Mouse (Mus musculus): ENCODE measurements at regions not wholly inside any gene's neighbourhood (a gene's known extent, or its start where the extent isn't known, plus 50 kb on each side); places are given as distances from the start of the nearest gene placed in this dataset.

- Histone ChIP-seq H3K4me1 (ENCODE audit: control insufficient read depth, insufficient read depth, low read length) (no peaks in the 10 kb centered on the region), H3K4me2 (ENCODE audit: low read depth, low read length) (no peak overlapping the region), H3K9ac (replicated peaks; ENCODE audit: low read depth, low read length) (no peak overlapping the region), H3K4me3 (ENCODE audit: low read depth, low read length) (no peak overlapping the region), H3K27ac (ENCODE audit: low read depth, low read length) (no peak overlapping the region), H3K27me3 (ENCODE audit: control insufficient read depth, insufficient read depth, low read length) (no peaks in the 10 kb centered on the region), H3K36me3 (ENCODE audit: control insufficient read depth, insufficient read depth, low read length) (no peaks in the 10 kb centered on the region), H3K9me3 (ENCODE audit: control insufficient read depth, low read length) (no peaks in the 10 kb centered on the region)
- no peak for ATAC-seq (ENCODE audit: low read depth)
- WGBS: 88% methylated on average over 5 of the region's 5 CpGs
Observed at GRCm38 (mm10) chr12:16006688-16007087, 190.0 kb upstream of the Trib2 start.

- Histone ChIP-seq H3K9me3 (ENCODE audit: control insufficient read depth, low read length) (no peaks in the 10 kb centered on the region), H3K36me3 (ENCODE audit: control insufficient read depth, insufficient read depth, low read length) (no peaks in the 10 kb centered on the region), H3K4me1 (ENCODE audit: control insufficient read depth, insufficient read depth, low read length) (no peaks in the 10 kb centered on the region), H3K27me3 (ENCODE audit: control insufficient read depth, insufficient read depth, low read length) (no peaks in the 10 kb centered on the region), H3K9ac (replicated peaks; ENCODE audit: low read depth, low read length) (no peak overlapping the region), H3K4me3 (ENCODE audit: low read depth, low read length) (no peak overlapping the region), H3K27ac (ENCODE audit: low read depth, low read length) (no peak overlapping the region), H3K4me2 (ENCODE audit: low read depth, low read length) (no peak overlapping the region)
- no peak for ATAC-seq (ENCODE audit: low read depth)
- WGBS: 95% methylated on average over 5 of the region's 5 CpGs
Observed at GRCm38 (mm10) chr12:16006286-16006685, 189.6 kb upstream of the Trib2 start.

GRCm38 (mm10) chr12:16001811-16002210 is 185.1 kb upstream of the Trib2 start:
- Histone ChIP-seq H3K27me3 (ENCODE audit: control insufficient read depth, insufficient read depth, low read length) (no peaks in the 10 kb centered on the region), H3K9me3 (ENCODE audit: control insufficient read depth, low read length) (no peaks in the 10 kb centered on the region), H3K4me2 (ENCODE audit: low read depth, low read length) (no peak overlapping the region), H3K4me3 (ENCODE audit: low read depth, low read length) (no peak overlapping the region), H3K27ac (ENCODE audit: low read depth, low read length) (no peak overlapping the region), H3K4me1 (ENCODE audit: control insufficient read depth, insufficient read depth, low read length) (no peaks in the 10 kb centered on the region), H3K36me3 (ENCODE audit: control insufficient read depth, insufficient read depth, low read length) (no peaks in the 10 kb centered on the region), H3K9ac (replicated peaks; ENCODE audit: low read depth, low read length) (no peak overlapping the region)
- no peak for ATAC-seq (ENCODE audit: low read depth)
- 96% methylated on average over 7 of the region's 7 CpGs for WGBS

GRCm38 (mm10) chr12:16001225-16001624 is 184.5 kb upstream of the Trib2 start:
- no peak overlapping the region for H3K9ac ChIP-seq (replicated peaks; ENCODE audit: low read depth, low read length)
- no peak overlapping the region for H3K27ac ChIP-seq (ENCODE audit: low read depth, low read length)
- H3K27me3 ChIP-seq (ENCODE audit: control insufficient read depth, insufficient read depth, low read length): no peaks in the 10 kb centered on the region
- no peak overlapping the region for H3K4me3 ChIP-seq (ENCODE audit: low read depth, low read length)
- H3K36me3 ChIP-seq (ENCODE audit: control insufficient read depth, insufficient read depth, low read length): no peaks in the 10 kb centered on the region
- no peaks in the 10 kb centered on the region for H3K4me1 ChIP-seq (ENCODE audit: control insufficient read depth, insufficient read depth, low read length)
- no peaks in the 10 kb centered on the region for H3K9me3 ChIP-seq (ENCODE audit: control insufficient read depth, low read length)
- H3K4me2 ChIP-seq (ENCODE audit: low read depth, low read length): no peak overlapping the region
- 85% methylated on average over 5 of the region's 5 CpGs for WGBS
- ATAC-seq (ENCODE audit: low read depth): no peak

- no peak overlapping the region for H3K9ac ChIP-seq (replicated peaks; ENCODE audit: low read depth, low read length)
- no peaks in the 10 kb centered on the region for H3K36me3 ChIP-seq (ENCODE audit: control insufficient read depth, insufficient read depth, low read length)
- H3K27me3 ChIP-seq (ENCODE audit: control insufficient read depth, insufficient read depth, low read length): no peaks in the 10 kb centered on the region
- H3K4me1 ChIP-seq (ENCODE audit: control insufficient read depth, insufficient read depth, low read length): no peaks in the 10 kb centered on the region
- H3K27ac ChIP-seq (ENCODE audit: low read depth, low read length): no peak overlapping the region
- no peak overlapping the region for H3K4me2 ChIP-seq (ENCODE audit: low read depth, low read length)
- H3K9me3 ChIP-seq (ENCODE audit: control insufficient read depth, low read length): no peaks in the 10 kb centered on the region
- no peak for ATAC-seq (ENCODE audit: low read depth)
- no peak overlapping the region for H3K4me3 ChIP-seq (ENCODE audit: low read depth, low read length)
Observed at GRCm38 (mm10) chr12:15998331-15998730, 181.6 kb upstream of the Trib2 start.

- H3K9ac ChIP-seq (replicated peaks; ENCODE audit: low read depth, low read length): no peak overlapping the region
- no peaks in the 10 kb centered on the region for H3K9me3 ChIP-seq (ENCODE audit: control insufficient read depth, low read length)
- no peaks in the 10 kb centered on the region for H3K4me1 ChIP-seq (ENCODE audit: control insufficient read depth, insufficient read depth, low read length)
- no peaks in the 10 kb centered on the region for H3K36me3 ChIP-seq (ENCODE audit: control insufficient read depth, insufficient read depth, low read length)
- H3K4me3 ChIP-seq (ENCODE audit: low read depth, low read length): no peak overlapping the region
- H3K4me2 ChIP-seq (ENCODE audit: low read depth, low read length): no peak overlapping the region
- 67% methylated on average over 3 of the region's 3 CpGs for WGBS
- no peak for ATAC-seq (ENCODE audit: low read depth)
- no peak overlapping the region for H3K27ac ChIP-seq (ENCODE audit: low read depth, low read length)
- H3K27me3 ChIP-seq (ENCODE audit: control insufficient read depth, insufficient read depth, low read length): no peaks in the 10 kb centered on the region
Observed at GRCm38 (mm10) chr12:15993866-15994265, 177.1 kb upstream of the Trib2 start.

GRCm38 (mm10) chr12:15986351-15986750 is 169.6 kb upstream of the Trib2 start:
- no peak for ATAC-seq (ENCODE audit: low read depth)
- no peak overlapping the region for H3K9ac ChIP-seq (replicated peaks; ENCODE audit: low read depth, low read length)
- H3K9me3 ChIP-seq (ENCODE audit: control insufficient read depth, low read length): no peaks in the 10 kb centered on the region
- H3K27me3 ChIP-seq (ENCODE audit: control insufficient read depth, insufficient read depth, low read length): no peaks in the 10 kb centered on the region
- H3K27ac ChIP-seq (ENCODE audit: low read depth, low read length): no peak overlapping the region
- no peaks in the 10 kb centered on the region for H3K4me1 ChIP-seq (ENCODE audit: control insufficient read depth, insufficient read depth, low read length)
- no peaks in the 10 kb centered on the region for H3K36me3 ChIP-seq (ENCODE audit: control insufficient read depth, insufficient read depth, low read length)
- no peak overlapping the region for H3K4me3 ChIP-seq (ENCODE audit: low read depth, low read length)
- H3K4me2 ChIP-seq (ENCODE audit: low read depth, low read length): no peak overlapping the region

GRCm38 (mm10) chr12:15985649-15986048 is 168.9 kb upstream of the Trib2 start:
- H3K4me1 ChIP-seq (ENCODE audit: control insufficient read depth, insufficient read depth, low read length): no peaks in the 10 kb centered on the region
- no peak overlapping the region for H3K4me2 ChIP-seq (ENCODE audit: low read depth, low read length)
- H3K27ac ChIP-seq (ENCODE audit: low read depth, low read length): no peak overlapping the region
- WGBS: 85% methylated on average over 2 of the region's 2 CpGs
- no peaks in the 10 kb centered on the region for H3K36me3 ChIP-seq (ENCODE audit: control insufficient read depth, insufficient read depth, low read length)
- H3K27me3 ChIP-seq (ENCODE audit: control insufficient read depth, insufficient read depth, low read length): no peaks in the 10 kb centered on the region
- no peaks in the 10 kb centered on the region for H3K9me3 ChIP-seq (ENCODE audit: control insufficient read depth, low read length)
- H3K4me3 ChIP-seq (ENCODE audit: low read depth, low read length): no peak overlapping the region
- ATAC-seq (ENCODE audit: low read depth): no peak
- H3K9ac ChIP-seq (replicated peaks; ENCODE audit: low read depth, low read length): no peak overlapping the region

- ATAC-seq (ENCODE audit: low read depth): no peak
- Histone ChIP-seq H3K9me3 (ENCODE audit: control insufficient read depth, low read length) (no peaks in the 10 kb centered on the region), H3K36me3 (ENCODE audit: control insufficient read depth, insufficient read depth, low read length) (no peaks in the 10 kb centered on the region), H3K4me2 (ENCODE audit: low read depth, low read length) (no peak overlapping the region), H3K27me3 (ENCODE audit: control insufficient read depth, insufficient read depth, low read length) (no peaks in the 10 kb centered on the region), H3K4me3 (ENCODE audit: low read depth, low read length) (no peak overlapping the region), H3K4me1 (ENCODE audit: control insufficient read depth, insufficient read depth, low read length) (no peaks in the 10 kb centered on the region), H3K9ac (replicated peaks; ENCODE audit: low read depth, low read length) (no peak overlapping the region), H3K27ac (ENCODE audit: low read depth, low read length) (no peak overlapping the region)
- 91% methylated on average over 11 of the region's 11 CpGs for WGBS
Observed at GRCm38 (mm10) chr12:15983591-15984300, 167.0 kb upstream of the Trib2 start.

Data from neural tube, embryonic 14.5 days (tissue).